Mouse (Mus musculus) kidney, embryonic 16.5 days (tissue): ENCODE measurements at regions not wholly inside any gene's neighbourhood (a gene's known extent, or its start where the extent isn't known, plus 50 kb on each side); places are given as distances from the start of the nearest gene placed in this dataset.

Experiments
- ATAC-seq: fragments of 200-750 bp; cut with Nextera tagmentation; 2 replicates; pipeline ENCODE4 v1.8.0; 2017; ENCODE audit warnings: moderate TSS enrichment; ENCODE audit not compliant: low FRiP score, low TSS enrichment
- H3K27ac ChIP-seq: fragments of 300-500 bp; sonication (generic); 2 replicates; pipeline ENCODE4 v1.5.1; 2014; ENCODE audit warnings: low read length
- H3K27me3 ChIP-seq: fragments of 300-500 bp; sonication (generic); 2 replicates; pipeline ENCODE4 v1.6.1; 2014; ENCODE audit warnings: low read length, control low read depth, mixed read lengths; ENCODE audit not compliant: insufficient read depth
- H3K36me3 ChIP-seq: fragments of 300-500 bp; sonication (generic); 2 replicates; pipeline ENCODE4 v1.6.1; 2014; ENCODE audit warnings: low read length, control low read depth, mixed read lengths; ENCODE audit not compliant: insufficient read depth
- H3K4me1 ChIP-seq: fragments of 300-500 bp; sonication (generic); 2 replicates; pipeline ENCODE4 v1.6.1; 2014; ENCODE audit warnings: low read length, control low read depth, mixed read lengths; ENCODE audit not compliant: insufficient read depth
- H3K4me2 ChIP-seq: fragments of 300-500 bp; sonication (generic); replicated peaks from 2 replicates; pipeline ENCODE4 v1.6.1; 2014; ENCODE audit warnings: low read depth, low read length
- H3K4me3 ChIP-seq: fragments of 300-500 bp; sonication (generic); 2 replicates; pipeline ENCODE4 v1.5.1; 2014; ENCODE audit warnings: mild to moderate bottlenecking, low read length
- H3K9ac ChIP-seq: fragments of 300-500 bp; sonication (generic); replicated peaks from 2 replicates; pipeline ENCODE4 v1.6.1; 2014; ENCODE audit warnings: low read length
- H3K9me3 ChIP-seq: fragments of 300-500 bp; sonication (generic); 2 replicates; pipeline ENCODE4 v1.6.1; 2016; ENCODE audit warnings: low read length, control low read depth
- WGBS: fragments of 180-500 bp; shearing (Covaris S2); extraction: QIAGEN DNeasy Blood & Tissue Kit; methylation state at CpG from one replicate; pipeline ENCODE4 v1.1.7; 2014; 5-methylcytosine and 5-hydroxymethylcytosine counted together

DNA sequence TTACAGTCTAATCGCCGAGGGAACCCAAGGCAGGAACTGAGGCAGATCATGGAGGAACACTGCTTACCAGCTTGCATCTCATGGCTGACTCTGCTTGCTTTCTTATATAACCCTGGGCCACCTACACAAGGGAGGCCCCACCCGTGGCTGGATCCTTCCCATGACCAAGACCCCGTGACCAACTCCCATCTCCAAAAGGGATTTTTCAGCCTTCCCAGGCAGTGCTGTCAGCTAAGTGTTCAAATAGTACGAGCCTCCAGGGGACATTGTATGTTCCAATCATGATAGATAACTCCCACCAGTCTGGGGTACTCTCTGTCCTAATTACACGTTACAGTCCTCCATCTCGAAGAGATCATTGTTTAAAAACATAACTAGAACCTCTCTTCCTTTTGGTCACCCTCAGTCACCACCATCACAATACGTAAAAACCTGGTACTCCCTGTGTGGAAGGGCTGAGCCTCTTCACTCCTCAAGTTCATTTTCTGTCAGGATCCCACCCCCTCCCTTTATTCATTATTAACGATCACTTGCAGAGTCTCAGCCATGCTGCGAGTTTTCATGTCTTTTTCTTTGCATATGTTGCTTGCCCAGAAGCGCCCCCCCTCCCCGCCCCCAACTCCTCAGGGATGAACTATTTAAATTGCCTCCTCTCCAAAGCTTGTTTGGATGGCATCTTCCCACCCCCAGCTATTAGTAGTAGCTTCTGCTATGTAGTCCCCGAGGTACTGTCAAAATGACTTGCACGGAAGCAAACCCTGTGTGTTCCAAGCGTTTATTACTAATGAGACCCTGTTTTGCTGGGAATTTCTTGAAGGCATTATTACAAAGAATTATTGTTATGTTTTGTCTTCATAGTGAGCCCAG is 406.2 kb upstream of the Mmadhc start:
- Histone ChIP-seq H3K27me3 (no peaks in the 10 kb centered on the region), H3K4me1 (peaks cover 20% of the 10 kb centered on the region), H3K27ac (no peak overlapping the region), H3K4me2 (no peak overlapping the region), H3K9ac (no peak overlapping the region), H3K36me3 (no peaks in the 10 kb centered on the region), H3K4me3 (no peak overlapping the region), H3K9me3 (no peaks in the 10 kb centered on the region)
- 73% methylated on average over 15 of the region's 15 CpGs for WGBS
- no peak for ATAC-seq

- no peaks in the 10 kb centered on the region for H3K36me3 ChIP-seq
- no peak overlapping the region for H3K4me3 ChIP-seq
- no peak overlapping the region for H3K9ac ChIP-seq
- 0 out of 2 replicates have a peak, but pooled peaks have one; percentile 32 for ATAC-seq
- H3K27ac ChIP-seq, result peak overlapping the region; percentile 20; the same call in 1 of the 2 replicates
- no peak overlapping the region for H3K4me2 ChIP-seq
- H3K9me3 ChIP-seq, result no peaks in the 10 kb centered on the region
- no peaks in the 10 kb centered on the region for H3K27me3 ChIP-seq
- 51% methylated on average over 6 of the region's 6 CpGs for WGBS
- peaks cover 10% of the 10 kb centered on the region for H3K4me1 ChIP-seq
Observed at GRCm38 (mm10) chr2:50698841-50699240, 402.2 kb upstream of the Mmadhc start.

DNA sequence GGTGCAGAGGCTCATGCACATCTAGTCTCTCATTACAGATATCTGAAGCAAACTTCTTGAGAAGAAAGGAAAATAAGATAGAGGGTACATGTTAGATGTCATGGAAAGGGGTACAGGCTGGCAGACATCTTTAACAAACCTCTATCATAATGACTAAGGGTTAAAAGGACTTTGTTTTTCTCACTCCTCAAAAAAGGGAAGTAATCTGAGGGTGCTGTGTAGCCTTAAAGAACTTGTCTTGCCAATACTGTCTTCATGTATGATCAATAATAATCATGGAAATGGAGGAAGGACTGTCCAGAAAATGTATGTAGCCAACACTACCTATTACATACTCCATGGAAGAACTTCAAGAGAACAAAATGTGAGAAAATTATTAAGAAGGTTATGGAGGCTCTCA is 400.0 kb upstream of the Mmadhc start:
- Histone ChIP-seq H3K4me3 (no peak overlapping the region), H3K9ac (no peak overlapping the region), H3K27ac (no peak overlapping the region), H3K4me1 (peaks cover 7% of the 10 kb centered on the region), H3K36me3 (no peaks in the 10 kb centered on the region), H3K27me3 (no peaks in the 10 kb centered on the region), H3K4me2 (no peak overlapping the region), H3K9me3 (no peaks in the 10 kb centered on the region)
- no peak for ATAC-seq

DNA sequence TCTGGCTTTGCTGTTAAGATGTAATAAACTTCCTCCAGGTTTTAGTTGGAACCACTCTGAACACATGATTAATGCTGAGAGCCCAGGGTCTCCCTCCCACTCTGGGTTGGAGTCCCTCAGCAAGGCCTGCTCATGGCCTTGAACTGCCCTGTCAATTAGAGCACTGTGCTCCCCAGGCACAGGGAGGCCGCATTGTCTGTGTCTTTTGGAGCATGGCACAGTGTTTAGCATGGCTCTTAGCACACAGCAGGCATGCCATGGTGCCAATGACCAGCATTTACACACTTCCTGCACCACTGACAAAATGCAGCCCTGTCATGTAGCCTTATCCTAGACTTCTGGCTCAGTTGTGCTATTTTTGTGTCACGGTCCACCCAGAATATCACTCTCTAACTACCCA is 398.2 kb upstream of the Mmadhc start:
- peak; percentile 88 for ATAC-seq
- 57% methylated on average over 2 of the region's 2 CpGs for WGBS

GRCm38 (mm10) chr2:50693784-50694350 is 397.3 kb upstream of the Mmadhc start:
- H3K4me3 ChIP-seq, result no peak overlapping the region
- ATAC-seq, result no peak

More for the DNA sequence above, 398.2 kb upstream of the Mmadhc start:
- no peaks in the 10 kb centered on the region for H3K27me3 ChIP-seq
- no peak overlapping the region for H3K4me3 ChIP-seq
- H3K27ac ChIP-seq, result no peak overlapping the region
- peaks cover 7% of the 10 kb centered on the region for H3K4me1 ChIP-seq
- no peak overlapping the region for H3K9ac ChIP-seq
- no peaks in the 10 kb centered on the region for H3K9me3 ChIP-seq
- no peak overlapping the region for H3K4me2 ChIP-seq
- no peaks in the 10 kb centered on the region for H3K36me3 ChIP-seq

GRCm38 (mm10) chr2:50690120-50691103 is 393.8 kb upstream of the Mmadhc start:
- whole genome bisulfite sequencing, result 76% methylated on average over 11 of the region's 11 CpGs
- Histone ChIP-seq H3K9ac (no peak overlapping the region), H3K4me2 (no peak overlapping the region), H3K27me3 (no peaks in the 10 kb centered on the region), H3K4me3 (no peak overlapping the region), H3K9me3 (0 out of 2 replicates have a peak, but pooled peaks cover 5% of the 10 kb centered on the region), H3K27ac (no peak overlapping the region), H3K36me3 (no peaks in the 10 kb centered on the region), H3K4me1 (no peaks in the 10 kb centered on the region)
- no peak for ATAC-seq

More at GRCm38 (mm10) chr2:50693784-50694350, 397.3 kb upstream of the Mmadhc start:
- Histone ChIP-seq H3K36me3 (no peaks in the 10 kb centered on the region), H3K4me2 (no peak overlapping the region), H3K4me1 (peaks cover 2% of the 10 kb centered on the region), H3K9me3 (no peaks in the 10 kb centered on the region), H3K27me3 (no peaks in the 10 kb centered on the region), H3K9ac (no peak overlapping the region), H3K27ac (no peak overlapping the region)
- WGBS, result 75% methylated on average over 7 of the region's 7 CpGs

DNA sequence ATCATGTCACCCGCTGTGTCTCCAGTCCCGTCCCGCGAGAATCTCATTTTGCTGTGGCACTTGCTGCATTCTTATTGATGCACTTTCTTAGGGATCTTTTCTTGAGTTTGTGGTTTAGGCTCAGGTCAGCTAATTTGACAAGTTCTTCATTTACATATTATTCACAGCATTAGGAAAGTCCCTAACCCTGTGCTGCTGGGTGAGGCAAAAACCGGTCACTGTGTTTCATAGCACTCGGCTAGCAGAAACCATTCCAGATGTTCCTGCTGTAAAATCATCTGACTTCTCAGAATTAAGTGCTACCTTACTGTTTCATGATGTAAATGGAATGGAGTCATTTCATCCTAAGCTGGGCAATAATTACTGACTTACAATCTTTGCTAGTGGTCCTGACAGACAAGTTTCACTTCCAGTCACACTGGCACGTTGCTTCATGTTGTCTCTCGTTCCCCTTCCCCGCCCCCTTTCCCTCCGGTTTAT is 391.1 kb upstream of the Mmadhc start:
- ATAC-seq, result no peak
- Histone ChIP-seq H3K36me3 (no peaks in the 10 kb centered on the region), H3K4me2 (no peak overlapping the region), H3K27ac (no peak overlapping the region), H3K9me3 (0 out of 2 replicates have a peak, but pooled peaks cover 5% of the 10 kb centered on the region), H3K4me3 (no peak overlapping the region), H3K27me3 (no peaks in the 10 kb centered on the region), H3K9ac (no peak overlapping the region), H3K4me1 (no peaks in the 10 kb centered on the region)
- 82% methylated on average over 10 of the region's 10 CpGs for WGBS

- H3K27me3 ChIP-seq, result no peaks in the 10 kb centered on the region
- no peak overlapping the region for H3K9ac ChIP-seq
- H3K4me1 ChIP-seq, result no peaks in the 10 kb centered on the region
- no peak overlapping the region for H3K4me3 ChIP-seq
- 38% methylated on average over 5 of the region's 5 CpGs for WGBS
- H3K4me2 ChIP-seq, result no peak overlapping the region
- H3K9me3 ChIP-seq, result 0 out of 2 replicates have a peak, but pooled peaks cover 5% of the 10 kb centered on the region
- no peaks in the 10 kb centered on the region for H3K36me3 ChIP-seq
- ATAC-seq, result peak; percentile 86
- H3K27ac ChIP-seq, result no peak overlapping the region
Observed at GRCm38 (mm10) chr2:50687222-50687621, 390.6 kb upstream of the Mmadhc start.

GRCm38 (mm10) chr2:50677456-50677855 is 380.9 kb upstream of the Mmadhc start:
- ATAC-seq, result no peak

More at GRCm38 (mm10) chr2:50677456-50677855, 380.9 kb upstream of the Mmadhc start:
- Histone ChIP-seq H3K27ac (no peak overlapping the region), H3K4me3 (no peak overlapping the region), H3K4me1 (no peaks in the 10 kb centered on the region), H3K27me3 (no peaks in the 10 kb centered on the region), H3K36me3 (no peaks in the 10 kb centered on the region), H3K9ac (no peak overlapping the region), H3K9me3 (0 out of 2 replicates have a peak, but pooled peaks cover 4% of the 10 kb centered on the region), H3K4me2 (no peak overlapping the region)
- WGBS, result 86% methylated on average over 1 of the region's 1 CpGs
